Mouse (Mus musculus): Measurements from ENCODE around the gene Krt83. TPM values are rescaled to one million over a fixed set of nuclear protein-coding genes. Genes with fewer than 3 reads are reported as not detected.

Gene Krt83
- polyA plus RNA-seq, 1 experiment from 2014 or later: not detected

GRCm38 (mm10) chr15:101495266-101495665 lies 4.0 kb upstream of the Krt83 start:
- no peak overlapping the region for H3K9ac ChIP-seq
- no peak overlapping the region for H3K4me3 ChIP-seq
- no peaks in the 10 kb centered on the region for H3K27me3 ChIP-seq (replicated peaks)
- 81% methylated on average over 8 of the region's 8 CpGs for WGBS
- no peak overlapping the region for H3K27ac ChIP-seq (replicated peaks)
- peaks cover 11% of the 10 kb centered on the region for H3K4me1 ChIP-seq
- H3K4me2 ChIP-seq: no peak overlapping the region
- no peak for ATAC-seq (ENCODE audit: extremely low read depth, insufficient number of reproducible peaks, low FRiP score, low TSS enrichment)
- no peaks in the 10 kb centered on the region for H3K9me3 ChIP-seq
- no peaks in the 10 kb centered on the region for H3K36me3 ChIP-seq

GRCm38 (mm10) chr15:101494203-101494602 lies 2.9 kb upstream of the Krt83 start:
- no peak for ATAC-seq (ENCODE audit: extremely low read depth, insufficient number of reproducible peaks, low FRiP score, low TSS enrichment)
- no peak overlapping the region for H3K4me2 ChIP-seq
- 61% methylated on average over 1 of the region's 1 CpGs for WGBS
- H3K4me1 ChIP-seq: peaks cover 11% of the 10 kb centered on the region
- no peak overlapping the region for H3K27ac ChIP-seq (replicated peaks)
- H3K9me3 ChIP-seq: no peaks in the 10 kb centered on the region
- no peaks in the 10 kb centered on the region for H3K36me3 ChIP-seq
- 0 out of 2 replicates have a peak, but pooled peaks cover 2% of the 10 kb centered on the region for H3K27me3 ChIP-seq (replicated peaks)
- no peak overlapping the region for H3K4me3 ChIP-seq
- no peak overlapping the region for H3K9ac ChIP-seq

- no peak overlapping the region for H3K27ac ChIP-seq (replicated peaks)
- WGBS: 83% methylated on average over 6 of the region's 6 CpGs
- no peaks in the 10 kb centered on the region for H3K9me3 ChIP-seq
- H3K9ac ChIP-seq: no peak overlapping the region
- ATAC-seq (ENCODE audit: extremely low read depth, insufficient number of reproducible peaks, low FRiP score, low TSS enrichment): no peak
- no peak overlapping the region for H3K4me3 ChIP-seq
- H3K4me1 ChIP-seq: peaks cover 11% of the 10 kb centered on the region
- H3K36me3 ChIP-seq: no peaks in the 10 kb centered on the region
- H3K27me3 ChIP-seq (replicated peaks): 0 out of 2 replicates have a peak, but pooled peaks cover 4% of the 10 kb centered on the region
- no peak overlapping the region for H3K4me2 ChIP-seq
These were observed 2.4 kb upstream of the Krt83 start for GRCm38 (mm10) chr15:101493713-101494112.

GRCm38 (mm10) chr15:101492718-101493117 lies 1.4 kb upstream of the Krt83 start:
- no peak overlapping the region for H3K9ac ChIP-seq
- H3K27ac ChIP-seq (replicated peaks): no peak overlapping the region
- WGBS: 24% methylated on average over 8 of the region's 8 CpGs
- no peaks in the 10 kb centered on the region for H3K36me3 ChIP-seq
- no peaks in the 10 kb centered on the region for H3K9me3 ChIP-seq
- H3K4me1 ChIP-seq: peaks cover 11% of the 10 kb centered on the region
- H3K27me3 ChIP-seq (replicated peaks): 0 out of 2 replicates have a peak, but pooled peaks cover 4% of the 10 kb centered on the region
- no peak overlapping the region for H3K4me2 ChIP-seq
- no peak overlapping the region for H3K4me3 ChIP-seq
- no peak for ATAC-seq (ENCODE audit: extremely low read depth, insufficient number of reproducible peaks, low FRiP score, low TSS enrichment)

- 74% methylated on average over 11 of the region's 11 CpGs for WGBS
- no peak overlapping the region for H3K27ac ChIP-seq (replicated peaks)
- peaks cover 10% of the 10 kb centered on the region for H3K4me1 ChIP-seq
- H3K4me2 ChIP-seq: no peak overlapping the region
- no peaks in the 10 kb centered on the region for H3K36me3 ChIP-seq
- H3K9me3 ChIP-seq: no peaks in the 10 kb centered on the region
- H3K27me3 ChIP-seq (replicated peaks): peaks cover 16% of the 10 kb centered on the region; the same call in 1 of the 2 replicates
- no peak for ATAC-seq (ENCODE audit: extremely low read depth, insufficient number of reproducible peaks, low FRiP score, low TSS enrichment)
- no peak overlapping the region for H3K4me3 ChIP-seq
- no peak overlapping the region for H3K9ac ChIP-seq
These were observed 5.2 kb downstream of the Krt83 start for GRCm38 (mm10) chr15:101485911-101486635.

GRCm38 (mm10) chr15:101484939-101485338 lies 6.4 kb downstream of the Krt83 start:
- no peak for ATAC-seq (ENCODE audit: extremely low read depth, insufficient number of reproducible peaks, low FRiP score, low TSS enrichment)
- Histone ChIP-seq H3K4me3 (no peak overlapping the region), H3K27me3 (replicated peaks) (peaks cover 25% of the 10 kb centered on the region), H3K4me2 (no peak overlapping the region), H3K36me3 (no peaks in the 10 kb centered on the region), H3K9me3 (no peaks in the 10 kb centered on the region), H3K27ac (replicated peaks) (no peak overlapping the region), H3K9ac (no peak overlapping the region), H3K4me1 (peaks cover 10% of the 10 kb centered on the region)
- 83% methylated on average over 1 of the region's 1 CpGs for WGBS

GRCm38 (mm10) chr15:101483646-101484045 lies 7.7 kb downstream of the Krt83 start:
- no peak overlapping the region for H3K4me3 ChIP-seq
- WGBS: 79% methylated on average over 1 of the region's 1 CpGs
- no peak overlapping the region for H3K27ac ChIP-seq (replicated peaks)
- no peak for ATAC-seq (ENCODE audit: extremely low read depth, insufficient number of reproducible peaks, low FRiP score, low TSS enrichment)
- H3K4me2 ChIP-seq: no peak overlapping the region
- peaks cover 21% of the 10 kb centered on the region for H3K4me1 ChIP-seq
- H3K36me3 ChIP-seq: no peaks in the 10 kb centered on the region
- H3K9ac ChIP-seq: no peak overlapping the region
- H3K9me3 ChIP-seq: no peaks in the 10 kb centered on the region
- H3K27me3 ChIP-seq (replicated peaks): peaks cover 34% of the 10 kb centered on the region

GRCm38 (mm10) chr15:101482056-101482455 lies 9.3 kb downstream of the Krt83 start:
- Histone ChIP-seq H3K4me2 (no peak overlapping the region), H3K27ac (replicated peaks) (no peak overlapping the region), H3K9me3 (no peaks in the 10 kb centered on the region), H3K4me3 (no peak overlapping the region), H3K4me1 (peaks cover 21% of the 10 kb centered on the region), H3K27me3 (replicated peaks) (peaks cover 49% of the 10 kb centered on the region), H3K36me3 (no peaks in the 10 kb centered on the region), H3K9ac (no peak overlapping the region)
- no peak for ATAC-seq (ENCODE audit: extremely low read depth, insufficient number of reproducible peaks, low FRiP score, low TSS enrichment)
- 31% methylated on average over 4 of the region's 4 CpGs for WGBS

GRCm38 (mm10) chr15:101479666-101480060 lies 11.6 kb downstream of the Krt83 start:
- ATAC-seq (ENCODE audit: extremely low read depth, insufficient number of reproducible peaks, low FRiP score, low TSS enrichment): no peak
- Histone ChIP-seq H3K27ac (replicated peaks) (no peak overlapping the region), H3K9ac (0 out of 2 replicates have a peak overlapping the region, but pooled peaks have one; percentile 33), H3K4me3 (peak overlapping the region; percentile 37), H3K4me2 (peak overlapping the region; percentile 69), H3K27me3 (replicated peaks) (peaks cover 57% of the 10 kb centered on the region), H3K9me3 (no peaks in the 10 kb centered on the region), H3K4me1 (peaks cover 13% of the 10 kb centered on the region), H3K36me3 (no peaks in the 10 kb centered on the region)
- WGBS: 36% methylated on average over 11 of the region's 11 CpGs

- WGBS: 8% methylated on average over 31 of the region's 31 CpGs
- no peaks in the 10 kb centered on the region for H3K36me3 ChIP-seq
- H3K4me2 ChIP-seq: peak overlapping the region; percentile 69
- peaks cover 57% of the 10 kb centered on the region for H3K27me3 ChIP-seq (replicated peaks)
- H3K27ac ChIP-seq (replicated peaks): no peak overlapping the region
- H3K4me1 ChIP-seq: peaks cover 11% of the 10 kb centered on the region
- no peak for ATAC-seq (ENCODE audit: extremely low read depth, insufficient number of reproducible peaks, low FRiP score, low TSS enrichment)
- H3K9ac ChIP-seq: peak overlapping the region; percentile 33; the same call in 1 of the 2 replicates
- H3K9me3 ChIP-seq: no peaks in the 10 kb centered on the region
- peak overlapping the region; percentile 37 for H3K4me3 ChIP-seq
These were observed 12.2 kb downstream of the Krt83 start for GRCm38 (mm10) chr15:101479007-101479665.

GRCm38 (mm10) chr15:101472952-101473528 lies 18.3 kb downstream of the Krt83 start, which contains the start of gene Krt86:
Krt86 (plus strand) TSS chr15:101473478.
- Histone ChIP-seq H3K27me3 (replicated peaks) (peaks cover 20% of the 10 kb centered on the region), H3K9me3 (no peaks in the 10 kb centered on the region)
- 22% methylated on average over 10 of the region's 10 CpGs for WGBS

More at GRCm38 (mm10) chr15:101472952-101473528, 18.3 kb downstream of the Krt83 start, which contains the start of gene Krt86:
- Histone ChIP-seq H3K4me3 (no peak within 1 kb of the TSS), H3K9ac (no peak within 1 kb of the TSS), H3K27ac (replicated peaks) (no peak within 1 kb of the TSS), H3K4me2 (no peak within 1 kb of the TSS), H3K36me3 (no peaks in the 10 kb centered on the region), H3K4me1 (no peaks in the 10 kb centered on the region)
- no peak for ATAC-seq (ENCODE audit: extremely low read depth, insufficient number of reproducible peaks, low FRiP score, low TSS enrichment)
